Mouse (Mus musculus) ES-E14 (cell line): ENCODE results near the gene Mypop. TPM values are rescaled to one million over a fixed set of nuclear protein-coding genes. Genes with fewer than 3 reads are reported as not detected.

Experiments
- DNase-seq: peaks from one replicate; pipeline ENCODE4 v3.0.0-alpha.2; 2013; ENCODE audit warnings: low read depth, low spot score
- H3K27ac ChIP-seq: 2 replicates; pipeline ENCODE4 v1.5.1; 2012; ENCODE audit warnings: low read depth, mild to moderate bottlenecking, low read length, moderate library complexity, mixed read lengths; ENCODE audit not compliant: poor library complexity, insufficient read depth, severe bottlenecking
- H3K36me3 ChIP-seq: 2 replicates; pipeline ENCODE4 v1.6.1; 2012; ENCODE audit warnings: mild to moderate bottlenecking, low read length, moderate library complexity, mixed read lengths; ENCODE audit not compliant: control insufficient read depth, poor library complexity, insufficient read depth, severe bottlenecking
- H3K4me1 ChIP-seq, 2 experiments: fragments of 150-350 bp in 1 of 2; sonication (generic) in 1 of 2; 2 replicates each; pipeline ENCODE4 v1.6.1; 2012; ENCODE audit warnings: low read length in 2 of 2, mild to moderate bottlenecking in 1 of 2, mixed read lengths in 1 of 2; ENCODE audit not compliant: control insufficient read depth in 2 of 2, insufficient read depth in 2 of 2, poor library complexity in 1 of 2
- H3K4me3 ChIP-seq, 2 experiments: fragments of 150-350 bp in 1 of 2; sonication (generic) in 1 of 2; 2 replicates each; pipeline ENCODE4 v1.5.1; 2012; ENCODE audit warnings: low read length in 2 of 2, low read depth in 1 of 2, mild to moderate bottlenecking in 1 of 2, mixed read lengths in 1 of 2; ENCODE audit not compliant: insufficient read depth in 1 of 2, poor library complexity in 1 of 2, severe bottlenecking in 1 of 2
- H3K9ac ChIP-seq: 2 replicates; pipeline ENCODE4 v1.6.1; 2012; ENCODE audit warnings: low read depth, mild to moderate bottlenecking, low read length, mixed read lengths; ENCODE audit not compliant: poor library complexity, insufficient read depth, severe bottlenecking
- H3K9me3 ChIP-seq: fragments of 150-350 bp; sonication (generic); 2 replicates; pipeline ENCODE4 v1.6.1; 2012; ENCODE audit warnings: low read depth, mild to moderate bottlenecking, low read length; ENCODE audit not compliant: control insufficient read depth, insufficient read depth
- CHD2 ChIP-seq: IDR thresholded peaks from 2 replicates; pipeline ENCODE4 v1.6.1; 2014; ENCODE audit warnings: mild to moderate bottlenecking, low read depth, low read length, inconsistent platforms
- HCFC1 ChIP-seq: IDR thresholded peaks from 2 replicates; pipeline ENCODE4 v1.6.1; 2012; ENCODE audit warnings: low read length, inconsistent platforms, borderline replicate concordance; ENCODE audit not compliant: insufficient read depth
- MAFK ChIP-seq: IDR thresholded peaks from 2 replicates; pipeline ENCODE4 v1.6.1; 2014; ENCODE audit warnings: mild to moderate bottlenecking, low read depth, low read length, inconsistent platforms; ENCODE audit not compliant: insufficient read depth
- ZC3H11A ChIP-seq: IDR thresholded peaks from 2 replicates; pipeline ENCODE4 v1.6.1; 2012; ENCODE audit warnings: low read depth, mild to moderate bottlenecking, inconsistent platforms, low read length, borderline replicate concordance
- ZNF384 ChIP-seq: IDR thresholded peaks from 2 replicates; pipeline ENCODE4 v1.6.1; 2012; ENCODE audit warnings: low read depth, low read length, inconsistent platforms
- in situ Hi-C, 2 experiments: fragments of 600-800 bp; cut with MboI; formaldehyde crosslinking; loops; one replicate each; pipeline ENCODE4 v1.15.1; 2025; ENCODE audit warnings: low sequenced_read_pairs in 2 of 2, inconsistent platforms in 1 of 2; ENCODE audit not compliant: unreplicated experiment in 2 of 2
- total RNA-seq: library from RNA; depleted of rRNA; stranded (reverse); fragments of 300-350 nt; gene quantifications from 2 replicates; pipeline ENCODE4 v1.2.3, GENCODE M21; 2012

Mypop gene
- total RNA-seq, 1 experiment: 3.1 TPM

GRCm38 (mm10) chr7:19010581-19010980 is 19.5 kb downstream of the Mypop start:
- Histone ChIP-seq H3K4me3 (no peak overlapping the region), H3K27ac (no peak overlapping the region), H3K4me1 (peaks cover 0 to 13% of the 10 kb centered on the region in 2 experiments; a peak in 2 of 4 replicates), H3K9me3 (no peaks in the 10 kb centered on the region), H3K9ac (no peak overlapping the region), H3K36me3 (peaks cover 6% of the 10 kb centered on the region)
- no peak for DNase-seq
- TF ChIP-seq ZNF384 (no peak), CHD2 (no peak), ZC3H11A (no peak), MAFK (no peak), HCFC1 (no peak)
- in situ Hi-C loops: no loop called here

GRCm38 (mm10) chr7:19012025-19012621 is 21.1 kb downstream of the Mypop start:
- H3K4me1 ChIP-seq: peaks cover 0 to 7% of the 10 kb centered on the region in 2 experiments; a peak in 2 of 4 replicates
- H3K36me3 ChIP-seq: no peaks in the 10 kb centered on the region
- no peak overlapping the region for H3K27ac ChIP-seq
- no peaks in the 10 kb centered on the region for H3K9me3 ChIP-seq
- peak overlapping the region; percentile 52 for H3K9ac ChIP-seq
- H3K4me3 ChIP-seq: peak overlapping the region; percentile 29 to 38; a peak in 3 of 4 replicates
- TF ChIP-seq HCFC1 (no peak), ZNF384 (no peak), MAFK (no peak), CHD2 (no peak), ZC3H11A (no peak)
- DNase-seq: no peak
- in situ Hi-C loops: no loop called here

GRCm38 (mm10) chr7:19012882-19013281 is 21.8 kb downstream of the Mypop start:
- DNase-seq: no peak
- H3K9ac ChIP-seq: no peak overlapping the region
- H3K36me3 ChIP-seq: no peaks in the 10 kb centered on the region
- H3K27ac ChIP-seq: no peak overlapping the region
- peaks cover 0 to 2% of the 10 kb centered on the region in 2 experiments; a peak in 2 of 4 replicates for H3K4me1 ChIP-seq
- no peaks in the 10 kb centered on the region for H3K9me3 ChIP-seq
- in situ Hi-C loops: no loop called here
- no peak for TF ChIP-seq MAFK
- H3K4me3 ChIP-seq: no peak overlapping the region

GRCm38 (mm10) chr7:19014452-19014851 is 23.4 kb downstream of the Mypop start:
- H3K4me1 ChIP-seq: peaks cover 0 to 2% of the 10 kb centered on the region in 2 experiments; a peak in 2 of 4 replicates
- no peaks in the 10 kb centered on the region for H3K9me3 ChIP-seq
- H3K27ac ChIP-seq: no peak overlapping the region
- H3K9ac ChIP-seq: no peak overlapping the region
- in situ Hi-C loops: no loop called here
- H3K4me3 ChIP-seq: no peak overlapping the region
- H3K36me3 ChIP-seq: no peaks in the 10 kb centered on the region
- TF ChIP-seq HCFC1 (no peak), ZC3H11A (no peak), MAFK (no peak), CHD2 (no peak), ZNF384 (no peak)
- no peak for DNase-seq

GRCm38 (mm10) chr7:19016042-19016441 is 25.0 kb downstream of the Mypop start:
- H3K9me3 ChIP-seq: no peaks in the 10 kb centered on the region
- no peak overlapping the region for H3K9ac ChIP-seq
- no peaks in the 10 kb centered on the region for H3K36me3 ChIP-seq
- no peak for DNase-seq
- TF ChIP-seq ZNF384: no peak
- H3K4me1 ChIP-seq: peaks cover 0 to 9% of the 10 kb centered on the region in 2 experiments; a peak in 2 of 4 replicates
- H3K4me3 ChIP-seq: no peak overlapping the region
- no peak overlapping the region for H3K27ac ChIP-seq
- in situ Hi-C loops: no loop called here
